Mouse (Mus musculus): ENCODE data around the gene Gbp2.
"Not testable (repeated sequence)": the region's sequence is repeated elsewhere in the genome, so short reads cannot be mapped to it uniquely, and the experiment has no call there.

Gbp2 gene

GRCm38 (mm10) chr3:142620111-142620955 is at the start of gene Gbp2:
Gbp2 (plus strand) TSS chr3:142620602.
- DNase-seq = no peak

GRCm38 (mm10) chr3:142570738-142571137 is 49.7 kb upstream of the Gbp2 start:
- DNase-seq = no peak

GRCm38 (mm10) chr3:142577108-142577507 is 43.3 kb upstream of the Gbp2 start:
- DNase-seq = no peak

- DNase-seq = no peak
Measured at GRCm38 (mm10) chr3:142578342-142578741, 42.1 kb upstream of the Gbp2 start.

GRCm38 (mm10) chr3:142583067-142583466 is 37.3 kb upstream of the Gbp2 start:
- DNase-seq = no peak

- no peak for DNase-seq
Measured at GRCm38 (mm10) chr3:142587386-142587785, 33.0 kb upstream of the Gbp2 start.

GRCm38 (mm10) chr3:142588888-142589287 is 31.5 kb upstream of the Gbp2 start:
- no peak for DNase-seq

- no peak for DNase-seq
Measured at GRCm38 (mm10) chr3:142590431-142591067, 29.9 kb upstream of the Gbp2 start.

- DNase-seq = no peak
Measured at GRCm38 (mm10) chr3:142594547-142594946, 25.9 kb upstream of the Gbp2 start, which contains the start of gene Gbp2b. Gbp2b (plus strand) TSS chr3:142594847.

GRCm38 (mm10) chr3:142597923-142598322 is 22.5 kb upstream of the Gbp2 start:
- no peak for DNase-seq

- no peak for DNase-seq
Measured at GRCm38 (mm10) chr3:142601675-142602074, 18.7 kb upstream of the Gbp2 start.

GRCm38 (mm10) chr3:142618658-142619057 is 1.7 kb upstream of the Gbp2 start:
- no peak for DNase-seq

- no peak for DNase-seq
Measured at GRCm38 (mm10) chr3:142619606-142620005, 796 bp upstream of the Gbp2 start.

- no peak for DNase-seq
Measured at GRCm38 (mm10) chr3:142620956-142621562, 657 bp downstream of the Gbp2 start.

GRCm38 (mm10) chr3:142630385-142630784 is 10.0 kb downstream of the Gbp2 start:
- no peak for DNase-seq

GRCm38 (mm10) chr3:142640201-142640600 is 19.8 kb downstream of the Gbp2 start:
- peak; percentile 57 for DNase-seq

GRCm38 (mm10) chr3:142645949-142646348 is 25.5 kb downstream of the Gbp2 start:
- peak; percentile 80 for DNase-seq

GRCm38 (mm10) chr3:142647836-142648235 is 27.4 kb downstream of the Gbp2 start:
- not testable (repeated sequence) for DNase-seq

GRCm38 (mm10) chr3:142650205-142650604 is 29.8 kb downstream of the Gbp2 start:
- no peak for DNase-seq

- DNase-seq = no peak
Measured at GRCm38 (mm10) chr3:142664723-142665122, 44.3 kb downstream of the Gbp2 start.

- DNase-seq = no peak
Measured at GRCm38 (mm10) chr3:142674607-142675006, 54.2 kb downstream of the Gbp2 start.

Data from right cerebral cortex, postnatal 14 days (tissue).